Mouse (Mus musculus) adrenal gland (tissue): Measurements from ENCODE around the gene Ppt2.

ENCODE experiments used
- intact Hi-C: fragments of 180-260 bp; cut with DNase I; formaldehyde crosslinking; loops from one replicate; pipeline ENCODE4 v1.15.1; 2025
- long read RNA-seq, 2 experiments: library from polyadenylated mRNA; unstranded; transcript quantifications; one replicate each; pipeline ENCODE4 v2.0.0; 2020; ENCODE audit warnings: borderline replicate concordance in 1 of 2; ENCODE audit not compliant: insufficient replicate concordance in 1 of 2

Gene Ppt2
- long read RNA-seq, experiment 1, partial matches to known transcripts = 1 of 6 reads
- long read RNA-seq, experiment 1, other reads (novel, unspliced or antisense) = 5 of 6 reads
- long read RNA-seq, experiment 2, partial matches to known transcripts = 0 of 3 reads
- long read RNA-seq, experiment 2, other reads (novel, unspliced or antisense) = 2 of 3 reads

DNA sequence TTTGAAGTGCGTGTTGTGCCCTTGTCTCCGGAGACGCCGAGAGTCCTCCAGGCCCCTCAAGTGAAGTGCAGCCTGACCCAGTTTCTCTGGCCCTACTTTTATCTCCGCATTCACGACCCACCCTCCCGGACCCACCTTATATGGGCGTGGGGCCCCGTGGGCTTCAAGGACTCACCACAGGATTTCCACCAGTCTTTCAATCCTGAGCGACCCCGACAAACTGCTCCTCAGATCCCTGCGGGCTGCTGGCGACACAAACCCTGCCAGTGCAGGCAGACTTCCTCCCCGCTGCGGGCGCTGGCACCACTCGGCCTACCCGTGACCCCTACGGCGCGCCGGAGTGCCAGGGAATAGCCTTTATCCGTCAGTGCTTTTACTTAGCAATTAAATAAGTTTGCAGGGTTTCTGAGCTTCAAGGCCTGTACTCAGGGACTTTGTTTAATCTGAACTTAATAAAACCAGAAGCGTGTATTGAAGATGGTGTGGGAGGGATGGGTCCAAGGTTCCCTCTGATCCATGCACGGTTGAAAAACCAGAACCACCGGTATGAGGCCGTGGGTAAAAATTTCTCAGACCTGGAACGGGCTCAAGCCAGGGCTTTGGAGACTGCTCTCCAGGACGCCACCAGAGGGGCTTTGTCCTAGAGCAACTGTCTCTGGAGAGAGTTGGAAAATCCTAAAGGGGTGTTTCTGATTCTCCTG, at the start of gene Ppt2:
Gene Ppt2 (minus strand): TSS at position 568 of the 701 bp plus-strand sequence.
- intact Hi-C loops = no loop called here

DNA sequence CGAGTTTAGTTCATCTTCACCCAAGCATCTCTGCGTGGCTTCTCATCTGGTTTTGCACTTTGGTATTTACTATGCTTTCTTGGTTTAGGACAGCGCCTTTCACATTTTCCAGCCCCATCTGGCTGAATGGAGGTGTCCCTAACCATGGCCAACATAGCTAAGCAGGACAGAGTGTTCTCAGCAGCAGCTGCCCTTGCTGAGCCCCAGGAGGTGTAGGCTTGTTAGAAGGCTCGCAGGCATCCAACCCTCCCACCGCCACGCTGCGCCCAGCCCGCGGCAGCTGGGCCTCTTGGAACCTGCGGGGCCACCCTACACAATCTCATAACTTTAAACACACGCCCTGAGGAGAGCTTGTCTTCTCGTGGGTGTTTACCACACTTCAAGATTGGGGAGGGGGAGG, 48.4 kb upstream of the Ppt2 start:
- intact Hi-C loops = no loop called here

DNA sequence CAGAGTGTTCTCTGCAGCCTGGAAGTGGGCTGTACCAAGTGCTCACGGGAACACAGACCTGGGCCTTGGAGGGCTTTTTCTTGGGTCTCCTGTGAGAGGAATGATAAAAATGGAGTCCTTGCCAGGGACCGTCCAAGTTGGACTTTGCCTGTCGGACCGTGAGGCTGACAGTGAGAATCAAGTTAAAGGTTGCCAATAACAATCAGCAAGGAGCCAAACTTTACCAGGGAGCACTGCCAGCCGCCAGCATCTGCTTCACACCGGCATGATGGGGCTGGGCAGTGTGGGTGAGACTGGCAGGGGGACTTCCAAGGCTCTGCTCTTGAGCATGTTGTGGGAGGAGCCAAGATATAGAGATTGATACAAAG, 47.8 kb upstream of the Ppt2 start:
- intact Hi-C loops = no loop called here

DNA sequence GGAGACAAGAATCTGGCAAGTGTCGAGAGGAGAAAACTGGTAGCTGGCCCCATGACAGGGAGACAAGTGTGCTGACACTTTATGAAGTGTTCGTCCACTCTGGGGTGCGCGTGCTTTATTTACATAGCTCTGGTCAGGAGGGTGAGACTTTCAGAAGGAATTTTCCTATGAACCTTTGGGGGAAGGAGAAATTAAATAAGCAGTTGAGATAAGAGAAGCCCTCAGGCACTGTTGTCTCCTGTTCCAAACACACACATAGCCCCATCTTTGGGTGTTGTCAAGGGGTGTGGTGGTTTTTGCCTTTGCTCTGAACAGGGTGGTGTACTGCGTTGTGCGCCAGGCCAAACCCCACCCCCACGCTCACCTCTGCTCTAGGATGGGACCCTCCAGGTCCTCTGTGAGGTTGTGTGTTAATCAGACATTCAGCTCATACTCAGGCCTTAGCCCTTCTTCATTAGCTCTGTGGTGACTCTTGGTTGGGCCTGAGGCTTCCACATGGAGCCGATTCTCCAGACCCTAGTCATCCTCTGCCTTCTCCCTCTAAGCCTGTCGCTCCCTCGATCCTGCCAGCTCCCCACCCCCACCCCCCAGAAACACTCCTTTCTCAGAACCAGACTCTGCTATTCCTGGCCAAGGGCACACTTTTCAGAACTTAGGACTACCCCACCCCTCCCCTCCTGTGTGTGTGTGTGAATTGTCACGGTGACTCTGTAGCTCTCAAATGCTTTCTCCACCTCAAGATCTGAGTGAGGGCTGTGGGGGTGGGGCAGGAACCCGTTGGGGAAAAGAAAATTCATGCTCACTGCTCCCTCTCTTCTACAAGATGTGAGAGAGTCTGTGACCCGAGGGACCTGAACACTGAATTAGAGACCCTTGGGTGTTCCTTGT, 47.1 kb upstream of the Ppt2 start:
- intact Hi-C loops = no loop called here

DNA sequence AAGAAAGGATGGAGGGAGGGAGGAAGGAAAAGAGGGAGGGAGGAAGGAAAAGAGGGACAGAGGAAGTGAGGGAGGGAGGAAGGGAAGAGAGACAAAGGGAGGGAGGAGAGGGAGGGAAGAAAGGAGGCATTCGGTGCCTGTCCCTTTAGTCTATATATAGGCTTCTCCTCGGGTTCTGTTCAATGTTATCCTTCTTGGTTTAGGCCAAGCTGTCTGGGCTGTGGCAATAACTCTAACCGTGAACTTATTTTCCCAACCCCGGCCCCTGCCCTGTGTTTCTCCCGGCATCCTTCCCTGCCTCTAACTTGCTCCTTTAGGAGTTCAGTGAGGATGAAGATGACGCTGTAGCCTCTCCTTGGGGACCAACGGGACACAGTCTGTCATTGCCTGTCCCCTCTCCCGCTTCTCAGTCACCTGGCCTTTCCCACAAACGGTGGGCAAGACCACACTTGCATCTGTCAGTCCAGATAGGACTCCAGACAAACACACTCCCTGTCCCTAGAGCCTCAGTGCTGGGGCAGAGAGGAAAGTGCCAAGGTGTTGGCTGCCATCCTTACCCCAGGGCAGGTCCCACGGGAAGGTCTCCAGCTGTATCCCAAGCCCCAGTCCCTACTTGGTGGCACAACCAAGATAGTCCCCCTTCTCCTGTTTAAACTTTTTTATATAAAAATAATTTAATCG, 46.4 kb upstream of the Ppt2 start:
- intact Hi-C loops = no loop called here

DNA sequence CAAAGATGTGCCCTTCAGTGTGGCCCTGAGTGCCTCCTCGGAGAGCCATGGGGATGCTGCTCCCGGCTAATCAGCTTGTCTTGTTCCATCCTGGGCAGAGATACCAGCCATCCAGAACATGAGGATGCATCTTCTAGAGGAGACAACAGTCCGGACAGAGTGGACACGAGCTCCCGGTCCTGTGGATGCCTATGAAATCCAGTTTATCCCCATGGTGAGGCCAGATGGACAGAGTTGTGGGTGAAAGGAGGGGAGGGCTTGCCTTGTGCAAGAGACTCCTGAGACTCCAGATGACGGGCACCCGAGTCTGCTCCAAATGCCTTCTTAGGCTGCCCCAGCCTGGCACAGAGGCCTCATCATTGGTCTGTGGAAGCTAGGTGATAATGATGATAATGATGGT, 44.8 kb upstream of the Ppt2 start:
- intact Hi-C loops = no loop called here

DNA sequence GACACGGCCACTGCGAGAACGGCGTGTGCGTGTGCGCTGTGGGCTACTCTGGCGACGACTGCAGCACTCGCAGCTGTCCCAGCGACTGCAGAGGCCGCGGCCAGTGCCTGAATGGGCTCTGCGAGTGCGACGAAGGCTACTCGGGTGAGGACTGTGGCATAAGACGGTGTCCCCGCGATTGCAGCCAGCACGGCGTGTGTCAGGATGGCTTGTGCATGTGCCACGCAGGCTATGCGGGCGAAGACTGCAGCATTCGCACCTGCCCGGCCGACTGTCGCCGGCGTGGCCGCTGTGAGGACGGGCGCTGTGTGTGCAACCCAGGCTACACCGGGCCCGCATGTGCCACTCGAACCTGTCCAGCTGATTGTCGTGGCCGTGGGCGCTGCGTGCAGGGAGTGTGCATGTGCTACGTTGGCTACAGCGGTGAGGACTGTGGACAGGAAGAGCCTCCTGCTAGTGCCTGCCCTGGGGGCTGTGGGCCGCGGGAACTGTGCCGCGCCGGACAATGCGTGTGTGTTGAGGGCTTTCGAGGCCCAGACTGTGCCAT, 44.0 kb upstream of the Ppt2 start:
- intact Hi-C loops = no loop called here

DNA sequence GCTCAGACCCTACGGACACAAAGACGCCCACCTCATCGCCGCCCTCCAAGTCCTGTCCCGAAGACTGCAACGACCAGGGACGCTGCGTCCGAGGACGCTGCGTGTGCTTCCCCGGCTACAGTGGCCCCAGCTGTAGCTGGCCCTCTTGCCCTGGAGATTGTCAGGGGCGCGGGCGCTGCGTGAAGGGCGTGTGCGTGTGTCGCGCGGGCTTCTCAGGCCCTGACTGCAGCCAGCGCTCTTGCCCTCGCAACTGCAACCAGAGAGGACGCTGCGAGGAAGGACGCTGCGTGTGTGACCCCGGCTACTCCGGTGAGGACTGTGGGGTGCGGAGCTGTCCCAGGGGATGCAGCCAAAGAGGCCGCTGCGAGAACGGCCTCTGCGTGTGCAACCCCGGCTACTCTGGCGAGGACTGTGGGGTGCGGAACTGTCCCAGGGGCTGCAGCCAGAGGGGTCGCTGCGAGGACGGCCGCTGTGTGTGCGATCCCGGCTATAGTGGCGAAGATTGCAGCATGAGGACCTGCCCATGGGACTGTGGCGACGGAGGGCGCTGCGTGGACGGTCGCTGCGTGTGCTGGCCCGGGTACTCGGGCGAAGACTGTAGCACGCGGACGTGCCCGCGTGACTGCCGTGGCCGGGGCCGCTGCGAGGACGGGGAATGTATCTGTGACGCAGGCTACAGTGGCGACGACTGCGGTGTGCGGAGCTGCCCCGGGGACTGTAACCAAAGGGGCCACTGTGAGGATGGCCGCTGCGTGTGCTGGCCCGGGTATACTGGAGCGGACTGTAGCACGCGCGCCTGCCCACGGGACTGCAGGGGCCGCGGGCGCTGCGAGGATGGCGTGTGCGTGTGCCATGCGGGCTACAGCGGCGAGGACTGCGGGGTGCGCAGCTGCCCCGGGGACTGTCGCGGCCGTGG, 43.1 kb upstream of the Ppt2 start:
- intact Hi-C loops = no loop called here

DNA sequence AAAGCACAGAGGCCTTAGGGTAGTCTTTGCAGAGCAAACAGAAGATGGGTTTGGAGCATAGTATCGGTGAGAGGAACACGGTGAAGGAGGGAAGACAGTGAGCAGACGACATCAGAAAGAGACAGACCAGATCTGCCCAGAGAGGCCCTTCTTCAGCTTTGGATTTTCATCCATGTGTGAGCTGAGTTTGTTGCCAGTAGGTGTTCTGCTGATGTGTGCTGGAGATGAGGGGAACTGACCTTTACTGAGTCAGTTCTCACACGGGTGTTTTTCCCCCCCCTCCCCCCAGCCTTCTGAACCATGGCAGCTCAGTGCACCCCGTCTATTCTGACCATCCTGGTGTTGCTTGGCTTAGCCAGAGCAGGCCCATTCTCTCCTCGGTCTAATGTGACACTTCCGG, 41.9 kb upstream of the Ppt2 start, which contains the start of gene Tnxb:
Gene Tnxb (plus strand): TSS at position 301 of the 400 bp plus-strand sequence.
- intact Hi-C loops = no loop called here

DNA sequence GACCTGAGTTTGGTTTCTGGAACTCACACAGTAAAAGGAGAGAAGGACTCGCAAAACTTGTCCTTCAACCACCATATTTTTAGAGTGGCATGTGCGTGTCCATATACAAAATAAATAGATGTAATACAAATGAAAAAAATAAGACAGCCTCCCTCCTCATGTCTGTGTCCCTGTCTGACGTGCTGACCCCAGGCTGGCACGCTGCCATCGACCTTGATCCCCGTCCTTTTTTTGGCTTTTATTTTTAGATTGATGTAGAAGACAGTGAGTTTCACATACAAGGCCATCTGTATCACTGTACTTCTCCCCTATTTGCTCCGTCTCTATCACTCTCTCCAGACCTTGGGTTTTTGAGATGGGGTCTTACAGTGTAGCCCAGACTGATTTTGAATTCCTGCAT, 36.2 kb upstream of the Ppt2 start:
- intact Hi-C loops = no loop called here

DNA sequence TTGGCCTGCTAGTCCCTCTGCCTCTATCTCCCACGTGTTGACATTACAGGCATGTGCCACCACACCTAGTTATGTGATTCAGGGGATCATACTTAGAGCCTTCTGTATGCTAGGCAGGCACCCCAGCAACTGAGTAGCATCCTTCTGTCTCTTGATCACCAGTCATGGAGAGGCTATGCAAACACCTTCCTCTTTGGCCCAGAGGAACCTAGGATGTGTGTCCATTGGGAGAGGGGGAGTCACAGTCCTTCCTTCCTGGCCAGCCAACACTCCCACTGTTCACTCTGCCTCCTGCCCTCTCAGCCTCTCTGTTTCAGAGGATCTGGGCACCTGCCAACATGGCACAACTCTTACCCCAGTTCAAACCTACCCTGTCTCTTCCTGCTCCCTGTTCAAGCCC, 35.2 kb upstream of the Ppt2 start:
- intact Hi-C loops = no loop called here

DNA sequence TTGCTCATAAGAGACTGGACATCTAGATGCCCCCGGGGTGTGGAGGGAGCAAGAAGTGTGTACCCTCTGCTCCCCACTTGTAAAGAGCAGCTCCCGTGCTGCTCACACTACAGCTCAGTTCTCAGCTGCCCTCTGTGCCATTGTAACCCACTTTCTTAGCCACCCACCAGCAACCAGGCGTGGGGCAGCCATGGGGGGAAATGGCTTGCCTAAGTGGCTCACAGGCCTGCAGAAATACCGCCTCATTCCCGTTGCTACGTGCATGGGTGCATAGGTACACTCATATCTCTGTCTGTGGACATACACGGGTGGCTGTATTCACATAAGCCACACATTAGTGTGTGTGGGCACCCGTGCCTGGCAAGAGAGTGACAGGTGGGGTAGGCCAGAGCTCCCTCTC, 34.7 kb upstream of the Ppt2 start:
- intact Hi-C loops = no loop called here

DNA sequence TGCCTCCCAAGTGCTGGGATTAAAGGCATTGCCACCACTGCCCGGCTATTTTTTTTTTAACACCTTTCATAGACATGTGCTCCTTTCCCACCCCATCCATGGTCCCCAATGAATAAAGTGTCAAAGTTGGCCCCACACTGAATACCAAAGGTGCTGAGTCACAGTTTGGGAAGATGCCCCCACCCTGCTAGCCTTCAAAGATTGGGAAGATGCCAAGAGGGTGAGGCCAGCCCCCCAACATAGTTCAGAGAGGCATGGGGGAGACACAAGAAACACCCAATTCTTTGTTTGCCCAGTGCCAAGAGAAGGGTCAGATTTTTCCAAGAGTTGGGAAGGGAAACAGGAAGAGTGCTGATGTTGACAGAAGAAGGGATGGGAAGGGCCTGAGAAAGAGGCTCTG, 34.2 kb upstream of the Ppt2 start:
- intact Hi-C loops = no loop called here

DNA sequence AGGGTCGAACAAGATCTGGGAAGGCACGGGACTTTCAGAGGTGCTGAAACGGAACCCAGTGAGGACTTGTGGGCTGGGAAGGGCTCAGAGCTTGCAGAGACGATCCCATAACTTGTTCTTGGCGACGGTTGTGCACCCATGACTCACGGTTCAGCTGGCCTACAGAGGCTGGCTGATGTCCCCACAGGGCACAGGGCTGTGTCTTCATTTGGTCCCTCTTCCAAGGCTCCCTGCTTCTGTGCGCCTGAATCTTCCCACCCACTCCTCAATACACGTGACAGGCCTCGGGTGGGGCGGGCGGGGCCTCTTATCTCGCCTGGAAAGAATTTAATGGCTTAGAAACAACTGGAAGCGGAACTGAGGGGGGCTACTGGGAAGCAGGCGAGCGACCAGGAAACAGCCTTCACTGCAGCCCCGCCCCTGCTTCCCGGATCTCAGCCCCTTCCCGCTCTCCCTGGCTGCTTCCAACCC, 32.8 kb upstream of the Ppt2 start:
- intact Hi-C loops = no loop called here

DNA sequence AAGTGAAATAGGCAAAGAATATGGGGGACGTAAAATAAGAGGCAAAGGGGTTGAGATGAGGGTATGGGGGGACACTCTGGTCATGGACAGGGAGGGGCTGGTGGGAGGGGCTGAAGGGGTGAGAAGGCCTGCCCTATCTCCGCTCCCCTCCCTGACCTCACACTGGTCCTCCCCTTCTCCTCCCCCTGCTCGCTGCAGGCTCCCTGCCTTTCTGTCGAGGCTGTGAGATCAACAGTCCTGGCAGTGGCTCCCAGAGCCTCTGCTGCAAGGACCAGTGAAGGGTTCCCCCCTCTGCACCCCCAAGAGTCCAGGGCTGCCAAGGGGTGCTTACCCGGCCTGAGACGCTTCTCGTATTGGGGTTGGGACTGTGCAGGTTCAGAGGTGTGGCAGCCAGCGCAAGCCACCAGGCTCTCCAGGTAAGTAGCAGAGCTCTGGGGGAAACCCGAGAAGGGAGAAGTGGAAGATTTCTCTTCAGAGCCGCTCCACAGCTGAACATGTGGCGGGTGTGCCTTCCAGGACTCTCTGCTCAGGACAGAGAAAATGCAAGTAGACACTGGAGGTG, 32.0 kb upstream of the Ppt2 start:
- intact Hi-C loops = no loop called here

DNA sequence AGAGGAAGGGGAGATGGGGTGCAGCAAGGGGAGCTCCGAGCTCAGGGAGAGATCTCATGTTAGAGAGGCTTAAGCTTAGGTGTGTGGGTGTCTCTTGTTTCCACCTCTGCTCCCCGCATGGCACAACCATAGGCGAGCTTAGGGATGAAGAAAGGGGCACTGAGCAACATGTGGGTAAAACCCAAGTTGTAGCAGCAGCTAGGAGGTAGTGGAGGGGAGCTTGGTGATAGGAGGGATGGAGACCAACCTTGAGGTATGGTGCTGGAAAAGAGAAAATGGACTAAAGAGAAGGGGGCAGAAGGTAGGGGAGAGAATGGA, 31.5 kb upstream of the Ppt2 start:
- intact Hi-C loops = no loop called here

DNA sequence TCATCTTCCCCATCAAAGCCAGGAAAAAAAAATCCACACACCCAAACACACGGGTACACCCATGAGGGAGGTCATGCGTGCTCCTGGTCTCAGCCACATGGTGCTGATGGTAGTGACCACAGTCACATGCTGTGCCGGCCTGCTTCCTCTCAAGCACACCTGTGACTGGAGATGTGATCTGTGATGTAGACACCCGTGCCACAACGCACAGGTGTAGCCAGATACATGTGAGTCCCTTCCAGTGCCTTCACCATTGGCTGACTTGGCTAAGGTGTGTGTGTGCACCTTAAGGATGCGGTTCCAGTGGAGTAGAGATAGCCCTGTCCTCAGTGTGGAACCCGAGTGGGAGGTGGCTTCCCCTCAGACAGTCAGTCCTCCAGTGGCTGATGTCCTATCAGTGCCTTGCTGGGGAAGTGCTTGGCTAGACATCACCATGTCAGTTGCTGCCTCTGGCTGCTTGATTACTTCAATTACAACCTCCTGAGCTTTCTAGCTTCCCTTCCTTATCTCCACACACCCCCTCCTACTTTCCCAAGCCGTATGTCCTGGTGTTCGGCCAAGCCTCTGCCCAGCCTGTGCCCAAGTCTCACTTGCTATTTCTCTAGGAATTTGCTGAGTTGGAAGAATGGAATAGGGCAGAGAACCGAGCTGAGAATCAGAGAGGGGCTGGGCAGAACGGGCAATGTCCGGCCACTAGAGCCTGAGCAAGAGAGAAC, 31.0 kb upstream of the Ppt2 start:
- intact Hi-C loops = no loop called here

DNA sequence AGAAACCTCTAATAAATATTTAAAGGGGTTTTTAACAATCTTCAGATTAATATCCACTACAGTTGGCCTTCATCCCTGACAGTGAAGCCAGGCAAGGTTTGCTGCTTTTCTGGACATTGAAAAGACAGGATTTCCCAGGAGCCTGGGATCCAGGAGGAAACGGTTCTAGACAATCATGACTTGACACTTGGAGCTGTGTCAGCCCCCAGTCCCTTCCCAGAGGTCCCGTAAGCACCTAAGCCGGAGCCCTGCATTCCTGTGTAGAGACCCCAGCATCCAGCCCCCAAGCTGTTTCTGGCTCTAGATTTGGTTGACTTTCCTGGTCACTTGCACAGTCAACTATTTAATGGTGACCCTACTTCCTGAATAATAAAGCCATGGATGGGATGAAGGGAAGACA, 30.3 kb upstream of the Ppt2 start:
- intact Hi-C loops = no loop called here

DNA sequence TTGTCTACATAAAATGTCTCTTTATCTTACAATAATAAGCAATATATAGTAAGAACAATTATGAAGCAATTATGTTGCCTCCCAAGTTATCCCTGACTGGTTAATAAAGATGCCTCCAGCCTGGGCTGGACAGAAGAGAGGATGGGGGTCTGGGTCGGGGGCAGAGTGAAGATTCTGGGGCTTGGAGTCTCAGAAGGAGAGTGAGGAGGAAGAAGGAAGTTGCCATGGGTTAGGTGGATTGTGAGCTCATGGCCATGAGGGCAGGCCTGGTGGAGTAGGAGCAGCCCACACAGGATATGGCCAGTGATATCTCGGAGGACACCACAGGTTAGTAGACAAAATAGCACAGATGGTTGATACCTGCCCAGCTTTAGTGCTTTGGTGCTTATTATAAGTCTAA, 29.8 kb upstream of the Ppt2 start:
- intact Hi-C loops = no loop called here

DNA sequence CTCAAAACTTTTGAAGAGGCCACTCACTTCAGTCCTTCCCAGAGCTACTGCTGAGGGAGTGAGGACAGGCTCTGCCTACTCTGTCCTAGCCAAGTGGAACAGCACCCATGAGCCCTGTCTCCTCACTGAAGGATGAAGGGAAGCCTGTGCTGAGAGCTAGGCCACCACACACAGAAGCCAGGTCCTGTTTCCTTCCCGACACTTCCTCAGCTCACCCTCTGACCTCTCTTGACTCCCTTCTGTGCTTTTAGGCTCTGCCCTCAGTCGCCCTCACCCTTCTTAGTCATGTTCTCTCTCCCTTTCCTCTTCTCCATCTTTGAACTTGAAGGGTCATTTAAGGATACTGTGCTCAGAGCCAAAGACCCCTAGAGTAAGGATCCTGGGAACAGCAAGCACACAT, 29.0 kb upstream of the Ppt2 start:
- intact Hi-C loops = no loop called here
